Mouse (Mus musculus) megakaryocyte progenitor cell, adult 5-6 weeks (primary cell): ENCODE measurements around the gene Gm17604. TPM values are rescaled to one million over a fixed set of nuclear protein-coding genes. Genes with fewer than 3 reads are reported as not detected.

Source experiments
- ATAC-seq: replicated peaks from 2 replicates; pipeline ENCODE4 v1.8.0; 2016; ENCODE audit warnings: mild to moderate bottlenecking, moderate TSS enrichment, inconsistent platforms; ENCODE audit not compliant: poor library complexity
- total RNA-seq, 2 experiments: library from RNA; stranded (forward) in 1 of 2; stranded (reverse) in 1 of 2; fragments of 157-497, 149-512 nt in 1 of 2; fragments of 200-1000 nt in 1 of 2; gene quantifications; 2 replicates each; pipeline versions ENCODE4 v1.2.3 to v1.2.4; 2015 to 2017

The Gm17604 gene
- not detected in 2 replicates for total RNA-seq (2015)
- total RNA-seq (2017): not detected in 2 replicates

GRCm38 (mm10) chrX:165004779-165005324, at the start of gene Gm17604:
Gene Gm17604, minus strand, starts transcription at chrX:165004829.
- no peak for ATAC-seq

GRCm38 (mm10) chrX:165049929-165050328, 45.3 kb upstream of the Gm17604 start:
- ATAC-seq: no peak

GRCm38 (mm10) chrX:165003141-165003540, 1.5 kb downstream of the Gm17604 start:
- no peak for ATAC-seq

- ATAC-seq: peak; percentile 95
These were observed 24.3 kb downstream of the Gm17604 start, which contains the start of the genes Mospd2 and Fancb for GRCm38 (mm10) chrX:164980193-164980775. Gene Mospd2, minus strand, starts transcription at chrX:164980375. Gene Fancb, plus strand, starts transcription at chrX:164980592.

GRCm38 (mm10) chrX:164978866-164979265, 25.8 kb downstream of the Gm17604 start:
- ATAC-seq: no peak

DNA sequence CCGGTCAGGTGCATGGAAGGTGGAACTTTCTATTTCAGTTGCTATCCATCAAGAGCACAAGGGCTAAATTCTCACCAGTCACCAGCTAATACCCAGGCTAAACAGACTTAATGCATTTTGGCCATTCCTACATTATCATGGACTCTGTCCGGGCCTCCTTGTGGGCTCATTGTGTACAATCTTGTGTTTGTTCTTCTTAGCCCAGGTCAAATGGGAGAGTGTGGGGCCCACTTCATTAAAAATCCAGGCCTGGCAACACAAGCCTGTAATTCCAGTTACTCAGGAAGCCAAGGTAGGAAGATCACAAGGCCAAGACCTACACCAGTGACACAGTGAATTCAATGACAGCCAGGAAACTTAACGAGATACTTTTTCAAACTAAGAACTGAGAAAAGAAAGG, 33.4 kb downstream of the Gm17604 start:
- no peak for ATAC-seq

GRCm38 (mm10) chrX:164965750-164966448, 38.7 kb downstream of the Gm17604 start:
- peak; percentile 57 for ATAC-seq

Other genes starting within 250 kb of the Gm17604 start
- 28.3 and 28.5 TPM in 2 replicates for gene Mospd2, start 24.5 kb downstream of the Gm17604 start, total RNA-seq (2015)
- gene Mospd2, start 24.5 kb downstream of the Gm17604 start, total RNA-seq (2017): 17.6 and 25.2 TPM in 2 replicates
- gene Fancb, start 24.2 kb downstream of the Gm17604 start, total RNA-seq (2015): 7.9 and 12.0 TPM in 2 replicates
- 11.7 and 12.8 TPM in 2 replicates for gene Fancb, start 24.2 kb downstream of the Gm17604 start, total RNA-seq (2017)